Mouse (Mus musculus) forebrain, embryonic 11.5 days (tissue): ENCODE measurements around the gene Gm20388. TPM values are rescaled to one million over a fixed set of nuclear protein-coding genes. Genes with fewer than 3 reads are reported as not detected.

Experiments
- ATAC-seq: fragments of 200-750 bp; cut with Nextera tagmentation; replicated peaks from 2 replicates; pipeline ENCODE4 v1.8.0; 2017; ENCODE audit warnings: moderate TSS enrichment; ENCODE audit not compliant: low FRiP score
- DNase-seq: peaks from one replicate; pipeline ENCODE4 v3.0.0-alpha.2; 2017; ENCODE audit warnings: low spot score
- H3K27ac ChIP-seq: fragments of 300-500 bp; sonication (generic); 2 replicates; pipeline ENCODE4 v1.5.1; 2014; ENCODE audit warnings: low read depth, low read length
- H3K27me3 ChIP-seq: fragments of 300-500 bp; sonication (generic); 2 replicates; pipeline ENCODE4 v1.6.1; 2014; ENCODE audit warnings: mild to moderate bottlenecking, low read length, mixed read lengths; ENCODE audit not compliant: control insufficient read depth, insufficient read depth
- H3K36me3 ChIP-seq: fragments of 300-500 bp; sonication (generic); 2 replicates; pipeline ENCODE4 v1.6.1; 2014; ENCODE audit warnings: mild to moderate bottlenecking, low read length, moderate library complexity, mixed read lengths; ENCODE audit not compliant: control insufficient read depth, insufficient read depth
- H3K4me1 ChIP-seq: fragments of 300-500 bp; sonication (generic); replicated peaks from 2 replicates; pipeline ENCODE4 v1.6.1; 2014; ENCODE audit warnings: low read length, mixed read lengths; ENCODE audit not compliant: control insufficient read depth, insufficient read depth
- H3K4me2 ChIP-seq: fragments of 300-500 bp; sonication (generic); 2 replicates; pipeline ENCODE4 v1.6.1; 2014; ENCODE audit warnings: low read depth, mild to moderate bottlenecking, low read length, moderate library complexity, mixed read lengths; ENCODE audit not compliant: severe bottlenecking
- H3K4me3 ChIP-seq: fragments of 300-500 bp; sonication (generic); 2 replicates; pipeline ENCODE4 v1.5.1; 2014; ENCODE audit warnings: low read depth, low read length
- H3K9ac ChIP-seq: fragments of 300-500 bp; sonication (generic); 2 replicates; pipeline ENCODE4 v1.6.1; 2014; ENCODE audit warnings: low read length
- H3K9me3 ChIP-seq: fragments of 300-500 bp; sonication (generic); 2 replicates; pipeline ENCODE4 v1.6.1; 2016; ENCODE audit warnings: low read length, mixed read lengths; ENCODE audit not compliant: control insufficient read depth
- WGBS: fragments of 180-500 bp; shearing (Covaris S2); extraction: QIAGEN DNeasy Blood & Tissue Kit; methylation state at CpG from one replicate; pipeline ENCODE4 v1.1.7; 2014; 5-methylcytosine and 5-hydroxymethylcytosine counted together
- polyA plus RNA-seq: library from polyadenylated mRNA; unstranded; fragments of >200 nt; fragmentation: Nextera tagmentation; extraction: Ambion mirVana; gene quantifications from 2 replicates; pipeline ENCODE4 v1.2.1, GENCODE M21; 2014

The Gm20388 gene
- polyA plus RNA-seq, 1 experiment from 2014 or later = not detected

- Histone ChIP-seq H3K27ac (peak overlapping the region; percentile 84), H3K9ac (peak overlapping the region; percentile 4; the same call in 1 of the 2 replicates), H3K9me3 (no peaks in the 10 kb centered on the region), H3K36me3 (no peaks in the 10 kb centered on the region), H3K27me3 (peaks cover 4% of the 10 kb centered on the region; the same call in 1 of the 2 replicates), H3K4me2 (peak overlapping the region; percentile 44), H3K4me1 (peaks cover 77% of the 10 kb centered on the region), H3K4me3 (peak overlapping the region; percentile 0; the same call in 1 of the 2 replicates)
- peak; percentile 81 for DNase-seq
- under 1% methylated on average over 19 of the region's 19 CpGs for WGBS
- peak; percentile 28 for ATAC-seq
Measured at GRCm38 (mm10) chr8:120505082-120505511, 594.5 kb downstream of the Gm20388 start.

- Histone ChIP-seq H3K36me3 (no peaks in the 10 kb centered on the region), H3K4me3 (no peak overlapping the region), H3K4me1 (peaks cover 77% of the 10 kb centered on the region), H3K27ac (peak overlapping the region; percentile 84), H3K9ac (peak overlapping the region; percentile 4), H3K4me2 (peak overlapping the region; percentile 44), H3K27me3 (peaks cover 6% of the 10 kb centered on the region; the same call in 1 of the 2 replicates), H3K9me3 (no peaks in the 10 kb centered on the region)
- WGBS = 8% methylated on average over 23 of the region's 23 CpGs
- ATAC-seq = no peak
- DNase-seq = no peak
Measured at GRCm38 (mm10) chr8:120505619-120506310, 595.1 kb downstream of the Gm20388 start.

- no peak for ATAC-seq
- DNase-seq = no peak
- WGBS = 46% methylated on average over 2 of the region's 2 CpGs
- Histone ChIP-seq H3K4me1 (peaks cover 84% of the 10 kb centered on the region), H3K27ac (no peak overlapping the region), H3K4me2 (no peak overlapping the region), H3K36me3 (no peaks in the 10 kb centered on the region), H3K9ac (no peak overlapping the region), H3K9me3 (no peaks in the 10 kb centered on the region), H3K27me3 (peaks cover 8% of the 10 kb centered on the region; the same call in 1 of the 2 replicates), H3K4me3 (no peak overlapping the region)
Measured at GRCm38 (mm10) chr8:120506562-120506961, 595.9 kb downstream of the Gm20388 start.

GRCm38 (mm10) chr8:120507290-120507689 is 596.6 kb downstream of the Gm20388 start:
- WGBS = 91% methylated on average over 9 of the region's 9 CpGs
- H3K9ac ChIP-seq = no peak overlapping the region
- H3K27me3 ChIP-seq = peaks cover 8% of the 10 kb centered on the region; the same call in 1 of the 2 replicates

GRCm38 (mm10) chr8:120509136-120510034 is 598.7 kb downstream of the Gm20388 start:
- peak overlapping the region; percentile 35 for H3K9ac ChIP-seq
- H3K9me3 ChIP-seq = no peaks in the 10 kb centered on the region
- H3K27me3 ChIP-seq = peaks cover 8% of the 10 kb centered on the region; the same call in 1 of the 2 replicates
- peak; percentile 89 for DNase-seq
- H3K27ac ChIP-seq = peak overlapping the region; percentile 68
- H3K4me2 ChIP-seq = peak overlapping the region; percentile 48
- H3K4me3 ChIP-seq = peak overlapping the region; percentile 11; the same call in 1 of the 2 replicates
- peak; percentile 73 for ATAC-seq
- WGBS = 2% methylated on average over 21 of the region's 21 CpGs
- H3K4me1 ChIP-seq = peaks cover 92% of the 10 kb centered on the region
- H3K36me3 ChIP-seq = no peaks in the 10 kb centered on the region

More at GRCm38 (mm10) chr8:120507290-120507689, 596.6 kb downstream of the Gm20388 start:
- Histone ChIP-seq H3K4me1 (peaks cover 90% of the 10 kb centered on the region), H3K36me3 (no peaks in the 10 kb centered on the region), H3K27ac (no peak overlapping the region), H3K4me2 (no peak overlapping the region), H3K9me3 (no peaks in the 10 kb centered on the region), H3K4me3 (no peak overlapping the region)
- ATAC-seq (no peak), DNase-seq (no peak)

GRCm38 (mm10) chr8:120510035-120510416 is 599.4 kb downstream of the Gm20388 start:
- Histone ChIP-seq H3K4me3 (peak overlapping the region; percentile 11; the same call in 1 of the 2 replicates), H3K4me1 (peaks cover 92% of the 10 kb centered on the region), H3K27me3 (peaks cover 9% of the 10 kb centered on the region; the same call in 1 of the 2 replicates), H3K9ac (peak overlapping the region; percentile 35; the same call in 1 of the 2 replicates), H3K27ac (peak overlapping the region; percentile 68), H3K4me2 (peak overlapping the region; percentile 48; the same call in 1 of the 2 replicates), H3K36me3 (no peaks in the 10 kb centered on the region), H3K9me3 (no peaks in the 10 kb centered on the region)
- DNase-seq (no peak), ATAC-seq (no peak)
- WGBS = 0% methylated on average over 5 of the region's 6 CpGs

- Histone ChIP-seq H3K36me3 (no peaks in the 10 kb centered on the region), H3K4me3 (no peak overlapping the region), H3K27ac (no peak overlapping the region; the same call in 1 of the 2 replicates), H3K4me1 (peaks cover 89% of the 10 kb centered on the region), H3K9me3 (no peaks in the 10 kb centered on the region), H3K4me2 (no peak overlapping the region), H3K9ac (no peak overlapping the region; the same call in 1 of the 2 replicates), H3K27me3 (peaks cover 13% of the 10 kb centered on the region; the same call in 1 of the 2 replicates)
- DNase-seq (no peak), ATAC-seq (no peak)
- 23% methylated on average over 5 of the region's 5 CpGs for WGBS
Measured at GRCm38 (mm10) chr8:120510863-120511457, 600.3 kb downstream of the Gm20388 start.

GRCm38 (mm10) chr8:120511737-120512136 is 601.1 kb downstream of the Gm20388 start:
- Histone ChIP-seq H3K9me3 (no peaks in the 10 kb centered on the region), H3K4me2 (no peak overlapping the region), H3K27me3 (peaks cover 12% of the 10 kb centered on the region; the same call in 1 of the 2 replicates), H3K36me3 (no peaks in the 10 kb centered on the region), H3K9ac (peak overlapping the region; percentile 27; the same call in 1 of the 2 replicates), H3K4me1 (peaks cover 88% of the 10 kb centered on the region), H3K27ac (no peak overlapping the region), H3K4me3 (no peak overlapping the region)
- no peak for ATAC-seq
- DNase-seq = no peak
- WGBS = 39% methylated on average over 8 of the region's 8 CpGs
